Mouse (Mus musculus) lung, embryonic 16.5 days (tissue): Measurements from ENCODE around the gene Crygs. TPM values are rescaled to one million over a fixed set of nuclear protein-coding genes. Genes with fewer than 3 reads are reported as not detected.

Experiments
- ATAC-seq: fragments of 200-750 bp; cut with Nextera tagmentation; 2 replicates; pipeline ENCODE4 v1.8.0; 2017; ENCODE audit warnings: low read depth, mild to moderate bottlenecking, moderate library complexity
- H3K27ac ChIP-seq: fragments of 300-500 bp; sonication (generic); 2 replicates; pipeline ENCODE4 v1.5.1; 2014; ENCODE audit warnings: mild to moderate bottlenecking, control low read depth, low read length
- H3K27me3 ChIP-seq: fragments of 300-500 bp; sonication (generic); 2 replicates; pipeline ENCODE4 v1.6.1; 2014; ENCODE audit warnings: low read depth, low read length, mixed read lengths; ENCODE audit not compliant: control insufficient read depth, insufficient read depth
- H3K36me3 ChIP-seq: fragments of 300-500 bp; sonication (generic); 2 replicates; pipeline ENCODE4 v1.6.1; 2014; ENCODE audit warnings: low read length; ENCODE audit not compliant: control insufficient read depth, insufficient read depth
- H3K4me1 ChIP-seq: fragments of 300-500 bp; sonication (generic); replicated peaks from 2 replicates; pipeline ENCODE4 v1.6.1; 2014; ENCODE audit warnings: low read length, mixed read lengths; ENCODE audit not compliant: control insufficient read depth, insufficient read depth
- H3K4me2 ChIP-seq: fragments of 300-500 bp; sonication (generic); 2 replicates; pipeline ENCODE4 v1.6.1; 2014; ENCODE audit warnings: low read depth, low read length, control low read depth
- H3K4me3 ChIP-seq: fragments of 300-500 bp; sonication (generic); 2 replicates; pipeline ENCODE4 v1.5.1; 2014; ENCODE audit warnings: mild to moderate bottlenecking, low read length, control low read depth
- H3K9ac ChIP-seq: fragments of 300-500 bp; sonication (generic); 2 replicates; pipeline ENCODE4 v1.6.1; 2014; ENCODE audit warnings: low read length, control low read depth
- H3K9me3 ChIP-seq: fragments of 300-500 bp; sonication (generic); 2 replicates; pipeline ENCODE4 v1.6.1; 2016; ENCODE audit warnings: low read length; ENCODE audit not compliant: control insufficient read depth
- WGBS: fragments of 180-500 bp; shearing (Covaris S2); extraction: QIAGEN DNeasy Blood & Tissue Kit; methylation state at CpG from one replicate; pipeline ENCODE4 v1.1.7; 2014; 5-methylcytosine and 5-hydroxymethylcytosine counted together
- polyA plus RNA-seq: library from polyadenylated mRNA; unstranded; fragments of >200 nt; fragmentation: Nextera tagmentation; extraction: Ambion mirVana; gene quantifications from 2 replicates; pipeline ENCODE4 v1.2.1, GENCODE M21; 2015

Gene Crygs
- polyA plus RNA-seq: not detected in 2 replicates

GRCm38 (mm10) chr16:22811477-22811876, at the start of gene Crygs:
Gene Crygs, minus strand, starts transcription at chr16:22811577.
- Histone ChIP-seq H3K36me3 (peaks cover 5% of the 10 kb centered on the region; the same call in 1 of the 2 replicates), H3K4me2 (no peak within 1 kb of the TSS), H3K9ac (no peak within 1 kb of the TSS), H3K9me3 (no peaks in the 10 kb centered on the region), H3K27me3 (no peaks in the 10 kb centered on the region), H3K4me3 (no peak within 1 kb of the TSS), H3K27ac (no peak within 1 kb of the TSS), H3K4me1 (0 out of 2 replicates have a peak, but pooled peaks cover 4% of the 10 kb centered on the region)
- WGBS: 42% methylated on average over 2 of the region's 2 CpGs
- no peak for ATAC-seq

GRCm38 (mm10) chr16:22857431-22858113, 46.2 kb upstream of the Crygs start, which contains the start of the genes Tbccd1 and Dnajb11:
Gene Tbccd1, minus strand, starts transcription at chr16:22857669.
Gene Dnajb11, plus strand, starts transcription at chr16:22857845.
- peak within 1 kb of the TSS; percentile 68 for H3K27ac ChIP-seq
- peak within 1 kb of the TSS; percentile 94 for H3K9ac ChIP-seq
- peaks cover 11% of the 10 kb centered on the region for H3K4me1 ChIP-seq
- H3K36me3 ChIP-seq: no peaks in the 10 kb centered on the region; the same call in 1 of the 2 replicates
- WGBS: under 1% methylated on average over 62 of the region's 62 CpGs
- no peaks in the 10 kb centered on the region for H3K27me3 ChIP-seq
- H3K4me3 ChIP-seq: peak within 1 kb of the TSS; percentile 99
- H3K4me2 ChIP-seq: peak within 1 kb of the TSS; percentile 91
- H3K9me3 ChIP-seq: no peaks in the 10 kb centered on the region
- peak; percentile 99 for ATAC-seq

- no peaks in the 10 kb centered on the region for H3K9me3 ChIP-seq
- peak overlapping the region; percentile 91 for H3K4me2 ChIP-seq
- peaks cover 11% of the 10 kb centered on the region for H3K4me1 ChIP-seq
- WGBS: 11% methylated on average over 9 of the region's 9 CpGs
- peak overlapping the region; percentile 65 for H3K9ac ChIP-seq
- peak overlapping the region; percentile 99 for H3K4me3 ChIP-seq
- no peaks in the 10 kb centered on the region for H3K27me3 ChIP-seq
- H3K36me3 ChIP-seq: no peaks in the 10 kb centered on the region; the same call in 1 of the 2 replicates
- peak overlapping the region; percentile 56; the same call in 1 of the 2 replicates for H3K27ac ChIP-seq
- no peak for ATAC-seq
These were observed 45.4 kb upstream of the Crygs start for GRCm38 (mm10) chr16:22856773-22857172.

- Histone ChIP-seq H3K27ac (no peak overlapping the region), H3K4me2 (no peak overlapping the region), H3K9me3 (no peaks in the 10 kb centered on the region), H3K9ac (no peak overlapping the region), H3K4me3 (no peak overlapping the region), H3K4me1 (peaks cover 4% of the 10 kb centered on the region), H3K36me3 (no peaks in the 10 kb centered on the region), H3K27me3 (no peaks in the 10 kb centered on the region)
- no peak for ATAC-seq
- 92% methylated on average over 4 of the region's 4 CpGs for WGBS
These were observed 41.3 kb upstream of the Crygs start for GRCm38 (mm10) chr16:22852709-22853108.

- WGBS: 94% methylated on average over 1 of the region's 1 CpGs
- H3K9me3 ChIP-seq: no peaks in the 10 kb centered on the region
- H3K27ac ChIP-seq: no peak overlapping the region
- ATAC-seq: no peak
- no peak overlapping the region for H3K4me2 ChIP-seq
- H3K4me1 ChIP-seq: peaks cover 6% of the 10 kb centered on the region
- H3K27me3 ChIP-seq: no peaks in the 10 kb centered on the region
- no peak overlapping the region for H3K4me3 ChIP-seq
- no peaks in the 10 kb centered on the region for H3K36me3 ChIP-seq
- no peak overlapping the region for H3K9ac ChIP-seq
These were observed 37.0 kb upstream of the Crygs start for GRCm38 (mm10) chr16:22848331-22848730.

GRCm38 (mm10) chr16:22847686-22848085, 36.3 kb upstream of the Crygs start:
- no peak overlapping the region for H3K4me3 ChIP-seq
- 69% methylated on average over 1 of the region's 1 CpGs for WGBS
- H3K4me2 ChIP-seq: no peak overlapping the region
- no peaks in the 10 kb centered on the region for H3K27me3 ChIP-seq
- H3K9me3 ChIP-seq: no peaks in the 10 kb centered on the region
- no peak overlapping the region for H3K9ac ChIP-seq
- ATAC-seq: no peak
- H3K36me3 ChIP-seq: no peaks in the 10 kb centered on the region
- H3K4me1 ChIP-seq: peaks cover 6% of the 10 kb centered on the region
- no peak overlapping the region for H3K27ac ChIP-seq

- no peak overlapping the region for H3K27ac ChIP-seq
- no peak for ATAC-seq
- H3K4me1 ChIP-seq: peaks cover 6% of the 10 kb centered on the region
- peaks cover 3% of the 10 kb centered on the region; the same call in 1 of the 2 replicates for H3K36me3 ChIP-seq
- 77% methylated on average over 4 of the region's 4 CpGs for WGBS
- H3K27me3 ChIP-seq: no peaks in the 10 kb centered on the region
- H3K9me3 ChIP-seq: no peaks in the 10 kb centered on the region
- no peak overlapping the region for H3K9ac ChIP-seq
- H3K4me3 ChIP-seq: no peak overlapping the region
- no peak overlapping the region for H3K4me2 ChIP-seq
These were observed 34.1 kb upstream of the Crygs start for GRCm38 (mm10) chr16:22845481-22845880.

- Histone ChIP-seq H3K9ac (peak overlapping the region; percentile 74), H3K27ac (no peak overlapping the region)
These were observed 33.5 kb upstream of the Crygs start for GRCm38 (mm10) chr16:22844834-22845233.

GRCm38 (mm10) chr16:22844061-22844801, 32.9 kb upstream of the Crygs start:
- 5% methylated on average over 26 of the region's 26 CpGs for WGBS

More at GRCm38 (mm10) chr16:22844834-22845233, 33.5 kb upstream of the Crygs start:
- peaks cover 3% of the 10 kb centered on the region; the same call in 1 of the 2 replicates for H3K36me3 ChIP-seq
- H3K4me1 ChIP-seq: peaks cover 6% of the 10 kb centered on the region
- ATAC-seq: no peak
- H3K4me2 ChIP-seq: peak overlapping the region; percentile 83
- WGBS: 55% methylated on average over 5 of the region's 5 CpGs
- H3K9me3 ChIP-seq: no peaks in the 10 kb centered on the region
- H3K27me3 ChIP-seq: no peaks in the 10 kb centered on the region
- H3K4me3 ChIP-seq: peak overlapping the region; percentile 57

More at GRCm38 (mm10) chr16:22844061-22844801, 32.9 kb upstream of the Crygs start:
- peak overlapping the region; percentile 74 for H3K9ac ChIP-seq
- peak overlapping the region; percentile 83 for H3K4me2 ChIP-seq
- no peaks in the 10 kb centered on the region for H3K27me3 ChIP-seq
- peaks cover 3% of the 10 kb centered on the region; the same call in 1 of the 2 replicates for H3K36me3 ChIP-seq
- no peaks in the 10 kb centered on the region for H3K9me3 ChIP-seq
- peaks cover 6% of the 10 kb centered on the region for H3K4me1 ChIP-seq
- peak; percentile 97 for ATAC-seq
- H3K4me3 ChIP-seq: peak overlapping the region; percentile 57
- H3K27ac ChIP-seq: no peak overlapping the region
